Mouse (Mus musculus) heart, embryonic 14.5 days (tissue): ENCODE measurements around the gene Grid1. TPM values are rescaled to one million over a fixed set of nuclear protein-coding genes. Genes with fewer than 3 reads are reported as not detected.

Experiments used
- ATAC-seq: fragments of 200-750 bp; cut with Nextera tagmentation; 2 replicates; pipeline ENCODE4 v1.8.0; 2017; ENCODE audit warnings: low read depth, moderate TSS enrichment; ENCODE audit not compliant: insufficient number of reproducible peaks, insufficient read depth, low FRiP score
- H3K27ac ChIP-seq, 2 experiments: fragments of 200-500 bp in 1 of 2; fragments of 300-500 bp in 1 of 2; sonication (generic) in 1 of 2; replicated peaks in 1 of 2; 2 replicates each; pipeline ENCODE4 v1.5.1; 2012 to 2014; ENCODE audit warnings: low read depth in 2 of 2, low read length in 2 of 2, control low read depth in 1 of 2, mild to moderate bottlenecking in 1 of 2, mixed read lengths in 1 of 2; ENCODE audit not compliant: control insufficient read depth in 1 of 2, insufficient read depth in 1 of 2
- H3K27me3 ChIP-seq: fragments of 300-500 bp; sonication (generic); 2 replicates; pipeline ENCODE4 v1.6.1; 2014; ENCODE audit warnings: mild to moderate bottlenecking, low read length, control low read depth; ENCODE audit not compliant: control insufficient read depth, insufficient read depth
- H3K36me3 ChIP-seq: fragments of 300-500 bp; sonication (generic); 2 replicates; pipeline ENCODE4 v1.6.1; 2014; ENCODE audit warnings: mild to moderate bottlenecking, control low read depth, low read length, mixed read lengths; ENCODE audit not compliant: control insufficient read depth, insufficient read depth
- H3K4me1 ChIP-seq, 2 experiments: fragments of 200-500 bp in 1 of 2; fragments of 300-500 bp in 1 of 2; sonication (generic) in 1 of 2; 2 replicates each; pipeline ENCODE4 v1.6.1; 2012 to 2014; ENCODE audit warnings: low read length in 2 of 2, control low read depth in 1 of 2, mixed read lengths in 1 of 2; ENCODE audit not compliant: control insufficient read depth in 2 of 2, insufficient read depth in 2 of 2
- H3K4me2 ChIP-seq: fragments of 300-500 bp; sonication (generic); 2 replicates; pipeline ENCODE4 v1.6.1; 2014; ENCODE audit warnings: mild to moderate bottlenecking, low read length
- H3K4me3 ChIP-seq, 2 experiments: fragments of 200-500 bp in 1 of 2; fragments of 300-500 bp in 1 of 2; sonication (generic) in 1 of 2; 2 replicates each; pipeline ENCODE4 v1.5.1; 2012 to 2014; ENCODE audit warnings: low read length in 2 of 2, mild to moderate bottlenecking in 2 of 2, control low read depth in 1 of 2, low read depth in 1 of 2, moderate library complexity in 1 of 2; ENCODE audit not compliant: control insufficient read depth in 1 of 2, insufficient read depth in 1 of 2
- H3K9ac ChIP-seq: fragments of 300-500 bp; sonication (generic); 2 replicates; pipeline ENCODE4 v1.6.1; 2014; ENCODE audit warnings: mild to moderate bottlenecking, low read length
- H3K9me3 ChIP-seq: fragments of 300-500 bp; sonication (generic); 2 replicates; pipeline ENCODE4 v1.6.1; 2016; ENCODE audit warnings: low read length, control low read depth; ENCODE audit not compliant: control insufficient read depth
- WGBS: fragments of 180-500 bp; shearing (Covaris S2); extraction: QIAGEN DNeasy Blood & Tissue Kit; methylation state at CpG from one replicate; pipeline ENCODE4 v1.1.7; 2014; 5-methylcytosine and 5-hydroxymethylcytosine counted together
- polyA plus RNA-seq: library from polyadenylated mRNA; unstranded; fragments of >200 nt; fragmentation: Nextera tagmentation; extraction: Ambion mirVana; gene quantifications from 2 replicates; pipeline ENCODE4 v1.2.1, GENCODE M21; 2014

The Grid1 gene
- polyA plus RNA-seq, 1 experiment from 2014 or later, result 0.46 TPM

DNA sequence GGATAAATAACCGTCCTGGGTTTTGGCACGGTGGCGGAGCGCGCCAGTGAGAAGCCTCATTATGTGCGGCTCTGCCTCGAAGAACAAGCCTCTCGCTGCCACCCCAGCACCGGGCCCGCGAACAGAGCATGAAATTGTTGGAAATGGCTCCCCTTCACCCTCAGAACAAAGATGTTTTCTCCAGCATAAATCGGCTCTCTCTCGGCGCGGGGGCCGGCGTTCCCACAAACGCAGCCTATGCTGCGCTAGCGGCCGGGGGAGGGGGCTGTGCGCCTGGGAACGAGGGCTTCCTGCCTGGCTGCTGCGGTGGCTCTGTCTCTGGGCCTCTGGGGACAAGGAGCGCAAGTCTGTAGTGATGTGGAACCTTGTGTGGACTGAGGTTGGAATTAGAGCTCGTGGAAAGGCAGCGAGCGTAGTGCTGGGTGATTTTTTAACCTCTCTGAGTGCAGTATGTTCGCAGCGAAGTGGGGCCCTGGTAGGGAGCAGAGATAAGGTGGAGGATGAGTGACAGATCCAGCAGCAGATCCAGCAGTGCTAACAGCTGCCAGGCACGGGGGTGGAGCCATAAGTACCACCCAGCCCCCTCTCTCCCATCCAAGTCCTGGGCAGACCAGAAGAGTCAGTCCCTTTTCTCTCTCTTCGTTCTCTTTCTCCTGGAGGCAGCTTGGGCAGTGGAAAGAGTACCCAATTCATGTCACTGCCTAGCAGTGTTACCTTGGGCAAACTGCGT lies 76.5 kb downstream of the Grid1 start:
- Histone ChIP-seq H3K9me3 (no peaks in the 10 kb centered on the region), H3K4me2 (peak overlapping the region; percentile 78), H3K9ac (peak overlapping the region; percentile 54; the same call in 1 of the 2 replicates), H3K4me3 (peak overlapping the region; percentile 24 to 37), H3K27me3 (peaks cover 17% of the 10 kb centered on the region), H3K4me1 (no peaks in the 10 kb centered on the region; a peak in 1 of 4 replicates), H3K36me3 (no peaks in the 10 kb centered on the region), H3K27ac (no peak overlapping the region)
- ATAC-seq, result peak; percentile 40; the same call in 1 of the 2 replicates
- 6% methylated on average over 33 of the region's 33 CpGs for WGBS

DNA sequence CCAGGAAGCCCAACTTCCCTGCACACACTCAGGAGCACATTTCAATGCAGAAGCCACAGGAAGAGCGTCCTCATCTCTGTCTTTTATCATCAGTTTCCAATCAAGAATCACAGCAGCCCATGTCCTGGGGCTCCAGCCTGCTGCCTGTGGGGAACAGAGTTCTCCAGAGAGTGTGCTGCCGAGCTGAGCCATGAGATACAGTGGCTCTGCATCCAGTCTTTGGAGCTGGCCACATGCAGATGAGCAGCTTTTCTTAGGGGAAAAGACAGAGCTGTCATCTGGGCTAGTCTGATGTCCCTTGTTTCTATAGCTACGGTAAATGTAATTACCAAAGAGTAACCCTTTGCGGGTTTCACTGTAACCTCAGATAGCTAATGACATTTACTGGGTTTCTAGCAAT lies 83.9 kb downstream of the Grid1 start:
- no peak overlapping the region for H3K4me2 ChIP-seq
- 64% methylated on average over 4 of the region's 4 CpGs for WGBS
- H3K27ac ChIP-seq, result no peak overlapping the region
- no peaks in the 10 kb centered on the region for H3K27me3 ChIP-seq
- H3K9ac ChIP-seq, result no peak overlapping the region
- H3K9me3 ChIP-seq, result no peaks in the 10 kb centered on the region
- no peak for ATAC-seq
- H3K36me3 ChIP-seq, result no peaks in the 10 kb centered on the region
- H3K4me3 ChIP-seq, result no peak overlapping the region
- H3K4me1 ChIP-seq, result no peaks in the 10 kb centered on the region

DNA sequence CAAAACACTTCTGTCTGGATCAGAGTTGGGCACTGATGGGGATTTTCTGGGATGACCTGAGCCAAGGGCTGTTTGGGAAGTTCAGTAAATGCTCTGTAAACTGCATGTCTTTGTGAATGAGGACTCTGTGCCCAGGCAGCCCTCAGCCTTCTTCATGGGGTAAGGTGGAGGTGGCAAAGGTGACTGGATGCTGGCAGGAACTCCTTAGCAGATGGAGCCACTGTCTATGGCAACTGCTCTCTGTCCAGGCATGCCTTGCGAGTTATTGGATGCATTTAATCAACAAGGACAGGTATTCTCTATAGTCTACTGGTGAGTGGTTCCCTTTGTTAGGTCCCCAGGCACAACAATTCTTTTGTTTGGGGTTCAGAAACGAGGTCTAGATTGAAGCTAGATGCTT lies 85.8 kb downstream of the Grid1 start:
- H3K4me2 ChIP-seq, result no peak overlapping the region
- no peak overlapping the region for H3K4me3 ChIP-seq
- H3K36me3 ChIP-seq, result no peaks in the 10 kb centered on the region
- H3K9me3 ChIP-seq, result no peaks in the 10 kb centered on the region
- WGBS, result 68% methylated on average over 2 of the region's 2 CpGs
- H3K27me3 ChIP-seq, result no peaks in the 10 kb centered on the region
- no peaks in the 10 kb centered on the region for H3K4me1 ChIP-seq
- ATAC-seq, result no peak
- H3K9ac ChIP-seq, result no peak overlapping the region
- no peak overlapping the region for H3K27ac ChIP-seq

DNA sequence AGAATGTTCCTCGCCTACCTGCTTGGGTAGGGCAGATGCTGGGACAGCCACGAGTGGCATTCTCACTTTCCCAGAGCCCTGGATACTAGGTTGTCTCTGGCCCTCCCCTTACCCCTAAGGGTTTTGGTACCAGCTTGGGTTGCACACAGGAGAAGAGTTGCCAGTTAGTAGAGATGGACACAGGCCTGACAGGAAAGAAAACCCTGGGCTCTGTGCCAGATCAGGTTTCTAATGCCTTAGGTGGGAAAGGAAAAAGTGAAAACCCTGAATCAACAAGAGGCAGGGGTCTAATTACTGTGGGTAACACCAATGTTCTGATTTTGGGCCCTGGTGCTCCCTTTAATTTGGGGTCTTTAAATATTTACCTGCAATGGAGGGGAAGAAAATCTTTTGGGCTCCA lies 88.5 kb downstream of the Grid1 start:
- H3K4me3 ChIP-seq, result no peak overlapping the region
- H3K36me3 ChIP-seq, result no peaks in the 10 kb centered on the region
- no peaks in the 10 kb centered on the region for H3K9me3 ChIP-seq
- no peaks in the 10 kb centered on the region for H3K4me1 ChIP-seq
- H3K9ac ChIP-seq, result no peak overlapping the region
- no peak overlapping the region for H3K4me2 ChIP-seq
- no peak for ATAC-seq
- no peaks in the 10 kb centered on the region for H3K27me3 ChIP-seq
- 68% methylated on average over 2 of the region's 2 CpGs for WGBS
- H3K27ac ChIP-seq, result no peak overlapping the region

DNA sequence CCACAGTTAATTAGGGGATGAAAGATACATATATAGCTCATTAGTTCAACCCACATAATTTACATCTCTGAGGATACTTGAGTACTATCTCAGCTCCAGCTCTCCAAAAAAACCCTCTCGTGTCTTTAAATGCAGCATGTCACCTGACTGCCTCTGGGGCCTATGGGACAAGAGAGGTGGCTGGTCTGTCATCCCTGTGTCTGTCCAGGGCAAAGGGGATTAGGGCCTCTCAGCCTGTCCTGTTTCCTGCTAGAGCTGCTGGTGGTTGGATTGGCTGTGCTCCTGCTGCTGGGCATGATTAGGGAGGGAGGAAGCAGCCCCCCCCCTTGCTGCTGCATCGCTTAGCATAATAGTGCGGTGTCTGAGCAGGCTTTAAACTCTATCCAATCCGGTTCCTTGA lies 88.9 kb downstream of the Grid1 start:
- H3K4me3 ChIP-seq, result no peak overlapping the region
- 27% methylated on average over 4 of the region's 4 CpGs for WGBS
- H3K9me3 ChIP-seq, result no peaks in the 10 kb centered on the region
- ATAC-seq, result no peak
- H3K36me3 ChIP-seq, result no peaks in the 10 kb centered on the region
- no peak overlapping the region for H3K4me2 ChIP-seq
- no peaks in the 10 kb centered on the region for H3K27me3 ChIP-seq
- no peaks in the 10 kb centered on the region for H3K4me1 ChIP-seq
- H3K9ac ChIP-seq, result no peak overlapping the region
- H3K27ac ChIP-seq, result no peak overlapping the region

DNA sequence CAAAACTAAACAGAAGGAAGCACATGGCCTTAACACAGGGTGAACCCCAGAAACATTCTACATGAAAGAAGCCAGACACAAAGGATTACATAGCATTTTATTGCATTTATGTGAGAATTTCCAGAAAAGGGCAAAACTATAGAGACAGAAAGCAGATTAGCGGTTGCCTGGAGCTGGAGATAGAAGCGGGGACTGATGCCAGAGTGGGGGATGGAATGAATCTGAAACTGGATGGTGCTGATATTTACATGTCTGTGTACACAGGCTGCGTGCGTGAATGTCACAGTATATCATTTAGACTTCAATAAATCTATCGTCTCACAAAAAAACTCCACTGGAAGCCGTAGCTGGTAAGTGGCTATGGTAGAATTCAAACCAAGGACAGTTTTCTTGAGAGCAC lies 96.4 kb downstream of the Grid1 start:
- WGBS, result 81% methylated on average over 6 of the region's 6 CpGs
- H3K36me3 ChIP-seq, result no peaks in the 10 kb centered on the region
- no peaks in the 10 kb centered on the region for H3K9me3 ChIP-seq
- no peak overlapping the region for H3K4me3 ChIP-seq
- no peak overlapping the region for H3K27ac ChIP-seq
- ATAC-seq, result no peak
- H3K27me3 ChIP-seq, result no peaks in the 10 kb centered on the region
- H3K4me2 ChIP-seq, result no peak overlapping the region
- no peaks in the 10 kb centered on the region for H3K4me1 ChIP-seq
- no peak overlapping the region for H3K9ac ChIP-seq

DNA sequence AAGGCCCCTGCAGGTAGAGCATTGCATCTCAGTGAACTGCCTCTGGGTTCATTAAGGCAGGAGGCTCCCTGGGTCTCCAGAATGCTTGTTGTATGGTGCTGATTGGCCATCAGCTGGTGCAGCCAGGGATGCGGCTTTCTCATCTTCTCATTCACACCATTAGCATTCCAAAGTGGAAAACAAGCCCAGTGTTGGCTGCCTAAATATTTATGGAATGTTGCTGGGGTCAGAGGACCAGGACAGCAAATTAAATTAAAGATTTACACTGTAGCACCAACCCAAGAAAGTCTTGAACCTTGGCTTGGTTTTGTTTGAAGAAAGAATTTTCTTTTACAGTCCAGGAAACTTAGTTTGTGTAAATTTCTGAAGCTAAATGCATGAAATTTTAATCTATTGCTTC lies 97.2 kb downstream of the Grid1 start:
- H3K27me3 ChIP-seq, result no peaks in the 10 kb centered on the region
- no peak overlapping the region for H3K27ac ChIP-seq
- no peaks in the 10 kb centered on the region for H3K36me3 ChIP-seq
- H3K9me3 ChIP-seq, result no peaks in the 10 kb centered on the region
- 18% methylated on average over 1 of the region's 1 CpGs for WGBS
- H3K4me3 ChIP-seq, result no peak overlapping the region
- H3K4me2 ChIP-seq, result no peak overlapping the region
- no peaks in the 10 kb centered on the region for H3K4me1 ChIP-seq
- no peak overlapping the region for H3K9ac ChIP-seq
- no peak for ATAC-seq

DNA sequence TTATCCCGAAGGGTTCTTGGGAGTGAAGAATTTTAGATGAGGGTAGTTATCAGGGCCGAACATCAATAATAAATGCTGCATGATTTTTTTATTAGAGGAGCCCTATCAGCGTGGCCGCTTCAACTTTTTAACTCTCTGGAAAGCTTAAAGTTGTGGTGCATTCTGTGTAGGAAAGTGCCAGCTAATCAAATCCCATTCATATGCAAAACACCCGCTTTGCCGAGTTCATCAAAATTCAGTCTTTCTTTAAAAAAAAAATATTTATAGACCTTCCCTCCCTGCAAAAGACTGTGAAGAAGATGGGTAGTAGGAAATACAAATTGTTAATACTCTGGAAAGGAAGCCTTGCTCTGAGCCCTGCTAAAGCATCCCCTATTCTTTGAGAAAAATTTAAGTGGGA lies 99.3 kb downstream of the Grid1 start:
- ATAC-seq, result no peak
- no peaks in the 10 kb centered on the region for H3K27me3 ChIP-seq
- no peaks in the 10 kb centered on the region for H3K36me3 ChIP-seq

More for the DNA sequence above, 99.3 kb downstream of the Grid1 start:
- Histone ChIP-seq H3K4me2 (no peak overlapping the region), H3K4me3 (no peak overlapping the region), H3K9ac (no peak overlapping the region), H3K9me3 (no peaks in the 10 kb centered on the region), H3K4me1 (no peaks in the 10 kb centered on the region), H3K27ac (no peak overlapping the region)
- WGBS, result 80% methylated on average over 6 of the region's 6 CpGs
